Mouse (Mus musculus) C2C12 (cell line): ENCODE data around the gene Mapre3.

Experiments used
- CEBPB ChIP-seq: IDR thresholded peaks from one replicate; pipeline ENCODE4 v1.6.1; 2011; ENCODE audit warnings: low read depth, mild to moderate bottlenecking, control low read depth, moderate library complexity
- CTCF ChIP-seq: IDR thresholded peaks from one replicate; pipeline ENCODE4 v1.5.1; 2011; ENCODE audit not compliant: control insufficient read depth, insufficient read depth, insufficient read length
- FOSL1 ChIP-seq: IDR thresholded peaks from one replicate; pipeline ENCODE4 v1.8.0; 2011; ENCODE audit warnings: mild to moderate bottlenecking, low read length; ENCODE audit not compliant: poor library complexity, insufficient read depth, severe bottlenecking
- MYOD1 ChIP-seq: IDR thresholded peaks from one replicate; pipeline ENCODE4 v1.6.1; 2011; ENCODE audit warnings: low read depth; ENCODE audit not compliant: control insufficient read depth, insufficient read length
- MYOG ChIP-seq: IDR thresholded peaks from one replicate; pipeline ENCODE4 v1.6.1; 2011; ENCODE audit not compliant: control insufficient read depth, insufficient read length; ENCODE audit errors: extremely low read depth
- USF1 ChIP-seq: IDR thresholded peaks from one replicate; pipeline ENCODE4 v1.6.1; 2011; ENCODE audit warnings: low read depth, mild to moderate bottlenecking, control low read depth, moderate library complexity

- no peak for TF ChIP-seq CTCF
- TF ChIP-seq CEBPB = no peak
- TF ChIP-seq USF1 = no peak
- no peak for TF ChIP-seq MYOG
- no peak for TF ChIP-seq FOSL1
- no peak for TF ChIP-seq MYOD1
These were observed 100.4 kb downstream of the Mapre3 start for GRCm38 (mm10) chr5:30914849-30915248.
